Mouse (Mus musculus) MEL (cell line): Measurements from ENCODE around the gene Rac1. TPM values are rescaled to one million over a fixed set of nuclear protein-coding genes. Genes with fewer than 3 reads are reported as not detected.

Experiments used
- DNase-seq: peaks from one replicate; pipeline ENCODE4 v3.0.0; 2011; ENCODE audit warnings: low read depth, low spot score
- H3K27ac ChIP-seq: 2 replicates; pipeline ENCODE4 v1.5.1; 2012; ENCODE audit warnings: low read depth, mild to moderate bottlenecking, control low read depth, low read length, moderate library complexity; ENCODE audit not compliant: control insufficient read depth
- H3K27me3 ChIP-seq, 2 experiments: fragments of 150-350 bp in 1 of 2; sonication (generic) in 1 of 2; 2 replicates each; pipeline ENCODE4 v1.6.1; 2012; ENCODE audit warnings: low read length in 2 of 2, mild to moderate bottlenecking in 2 of 2, improper control_type of control experiment in 1 of 2, moderate library complexity in 1 of 2; ENCODE audit not compliant: insufficient read depth in 2 of 2, control insufficient read depth in 1 of 2
- H3K36me3 ChIP-seq, 2 experiments: 2 replicates each; pipeline ENCODE4 v1.6.1; 2012 to 2014; ENCODE audit warnings: low read length in 2 of 2, improper control_type of control experiment in 1 of 2, inconsistent platforms in 1 of 2, mild to moderate bottlenecking in 1 of 2; ENCODE audit not compliant: insufficient read depth in 2 of 2, control insufficient read depth in 1 of 2
- H3K4me1 ChIP-seq, 2 experiments: fragments of 150-350 bp in 1 of 2; sonication (generic) in 1 of 2; 2 replicates each; pipeline ENCODE4 v1.6.1; 2012; ENCODE audit warnings: low read length in 2 of 2, improper control_type of control experiment in 1 of 2, mild to moderate bottlenecking in 1 of 2; ENCODE audit not compliant: insufficient read depth in 2 of 2, control insufficient read depth in 1 of 2
- H3K4me3 ChIP-seq, 2 experiments: fragments of 150-350 bp in 1 of 2; sonication (generic) in 1 of 2; 2 replicates each; pipeline ENCODE4 v1.5.1; 2012; ENCODE audit warnings: low read depth in 2 of 2, low read length in 2 of 2, mild to moderate bottlenecking in 2 of 2, moderate library complexity in 2 of 2, control low read depth in 1 of 2, improper control_type of control experiment in 1 of 2; ENCODE audit not compliant: control insufficient read depth in 1 of 2, insufficient read depth in 1 of 2
- H3K79me2 ChIP-seq: 2 replicates; pipeline ENCODE4 v1.6.1; 2012; ENCODE audit warnings: mild to moderate bottlenecking, low read length, moderate library complexity; ENCODE audit not compliant: control insufficient read depth, poor library complexity, insufficient read depth
- H3K9ac ChIP-seq: 2 replicates; pipeline ENCODE4 v1.6.1; 2012; ENCODE audit warnings: low read depth, mild to moderate bottlenecking, control low read depth, low read length, moderate library complexity; ENCODE audit not compliant: control insufficient read depth, poor library complexity, severe bottlenecking
- H3K9me3 ChIP-seq: fragments of 150-350 bp; sonication (generic); replicated peaks from 2 replicates; pipeline ENCODE4 v1.6.1; 2012; ENCODE audit warnings: mild to moderate bottlenecking, low read length, improper control_type of control experiment, moderate library complexity; ENCODE audit not compliant: insufficient read depth
- BHLHE40 ChIP-seq: IDR thresholded peaks from 2 replicates; pipeline ENCODE4 v1.6.1; 2012; ENCODE audit warnings: low read depth, mild to moderate bottlenecking, inconsistent platforms, low read length, improper control_type of control experiment, borderline replicate concordance
- CHD1 ChIP-seq: IDR thresholded peaks from 2 replicates; pipeline ENCODE4 v1.6.1; 2012; ENCODE audit warnings: low read depth, mild to moderate bottlenecking, inconsistent platforms, low read length, improper control_type of control experiment
- E2F4 ChIP-seq: IDR thresholded peaks from 2 replicates; pipeline ENCODE4 v1.6.1; 2011; ENCODE audit warnings: low read depth, low read length, improper control_type of control experiment, borderline replicate concordance
- ELF1 ChIP-seq: IDR thresholded peaks from 2 replicates; pipeline ENCODE4 v1.6.1; 2014; ENCODE audit warnings: low read depth, mild to moderate bottlenecking, inconsistent platforms, low read length, improper control_type of control experiment, moderate library complexity
- EP300 ChIP-seq, 2 experiments: IDR thresholded peaks; 2 replicates each; pipeline ENCODE4 v1.6.1; 2011; ENCODE audit warnings: improper control_type of control experiment in 2 of 2, low read length in 2 of 2, low read depth in 1 of 2, mild to moderate bottlenecking in 1 of 2
- ETS1 ChIP-seq: IDR thresholded peaks from 2 replicates; pipeline ENCODE4 v1.6.1; 2012; ENCODE audit warnings: low read depth, mild to moderate bottlenecking, inconsistent platforms, low read length, improper control_type of control experiment, moderate library complexity
- GABPA ChIP-seq: IDR thresholded peaks from 2 replicates; pipeline ENCODE4 v1.6.1; 2012; ENCODE audit warnings: low read depth, mild to moderate bottlenecking, inconsistent platforms, low read length, improper control_type of control experiment, moderate library complexity
- GATA1 ChIP-seq: IDR thresholded peaks from 2 replicates; pipeline ENCODE4 v1.6.1; 2011; ENCODE audit warnings: low read depth, low read length, improper control_type of control experiment
- HCFC1 ChIP-seq: IDR thresholded peaks from 2 replicates; pipeline ENCODE4 v1.6.1; 2012; ENCODE audit warnings: low read depth, mild to moderate bottlenecking, inconsistent platforms, low read length, improper control_type of control experiment, moderate library complexity
- JUND ChIP-seq: IDR thresholded peaks from 2 replicates; pipeline ENCODE4 v1.6.1; 2011; ENCODE audit warnings: low read depth, mild to moderate bottlenecking, improper control_type of control experiment, low read length
- MAFK ChIP-seq: IDR thresholded peaks from 2 replicates; pipeline ENCODE4 v1.6.1; 2011; ENCODE audit warnings: low read depth, mild to moderate bottlenecking, low read length, improper control_type of control experiment, borderline replicate concordance
- MAX ChIP-seq: IDR thresholded peaks from 2 replicates; pipeline ENCODE4 v1.6.1; 2011; ENCODE audit warnings: low read length, improper control_type of control experiment
- MEF2A ChIP-seq: IDR thresholded peaks from 2 replicates; pipeline ENCODE4 v1.6.1; 2014; ENCODE audit warnings: low read depth, mild to moderate bottlenecking, inconsistent platforms, low read length, improper control_type of control experiment; ENCODE audit not compliant: poor library complexity, insufficient replicate concordance, severe bottlenecking; ENCODE audit errors: extremely low read depth
- MXI1 ChIP-seq: IDR thresholded peaks from 2 replicates; pipeline ENCODE4 v1.6.1; 2011; ENCODE audit warnings: mild to moderate bottlenecking, low read depth, low read length, improper control_type of control experiment
- MYC ChIP-seq: IDR thresholded peaks from 2 replicates; pipeline ENCODE4 v1.6.1; 2011; ENCODE audit warnings: low read depth, mild to moderate bottlenecking, low read length, improper control_type of control experiment, moderate library complexity
- NELFE ChIP-seq: IDR thresholded peaks from 2 replicates; pipeline ENCODE4 v1.6.1; 2011; ENCODE audit warnings: low read depth, low read length, improper control_type of control experiment
- POLR2A ChIP-seq, 2 experiments: IDR thresholded peaks; 2 replicates each; pipeline ENCODE4 v1.6.1; 2011 to 2012; ENCODE audit warnings: low read length in 2 of 2, mild to moderate bottlenecking in 2 of 2, control low read depth in 1 of 2, improper control_type of control experiment in 1 of 2, low read depth in 1 of 2, moderate library complexity in 1 of 2; ENCODE audit not compliant: control insufficient read depth in 1 of 2, insufficient read depth in 1 of 2, poor library complexity in 1 of 2
- POLR2AphosphoS2 ChIP-seq: IDR thresholded peaks from 2 replicates; pipeline ENCODE4 v1.6.1; 2011; ENCODE audit warnings: low read length, improper control_type of control experiment
- POLR2AphosphoS5 ChIP-seq: IDR thresholded peaks from 2 replicates; pipeline ENCODE4 v1.6.1; 2012; ENCODE audit warnings: low read depth, borderline replicate concordance, mild to moderate bottlenecking, inconsistent platforms, low read length, moderate library complexity, mixed read lengths
- RAD21 ChIP-seq: IDR thresholded peaks from 2 replicates; pipeline ENCODE4 v1.6.1; 2011; ENCODE audit warnings: mild to moderate bottlenecking, low read depth, low read length, improper control_type of control experiment
- TAL1 ChIP-seq: IDR thresholded peaks from 2 replicates; pipeline ENCODE4 v1.6.1; 2012; ENCODE audit warnings: mild to moderate bottlenecking, inconsistent platforms, low read length, moderate library complexity, mixed read lengths
- TBP ChIP-seq: IDR thresholded peaks from 2 replicates; pipeline ENCODE4 v1.8.0; 2011; ENCODE audit warnings: low read depth, low read length, improper control_type of control experiment
- TCF12 ChIP-seq: IDR thresholded peaks from 2 replicates; pipeline ENCODE4 v1.6.1; 2014; ENCODE audit warnings: low read depth, mild to moderate bottlenecking, inconsistent platforms, low read length, improper control_type of control experiment, moderate library complexity
- USF2 ChIP-seq, 2 experiments: IDR thresholded peaks; 2 replicates each; pipeline ENCODE4 v1.6.1; 2011 to 2012; ENCODE audit warnings: improper control_type of control experiment in 2 of 2, low read length in 2 of 2, borderline replicate concordance in 1 of 2, inconsistent platforms in 1 of 2, low read depth in 1 of 2, mild to moderate bottlenecking in 1 of 2; ENCODE audit not compliant: insufficient read depth in 1 of 2
- ZC3H11A ChIP-seq: IDR thresholded peaks from 2 replicates; pipeline ENCODE4 v1.6.1; 2012; ENCODE audit warnings: low read depth, mild to moderate bottlenecking, inconsistent platforms, low read length, improper control_type of control experiment
- ZKSCAN1 ChIP-seq: IDR thresholded peaks from 2 replicates; pipeline ENCODE4 v1.6.1; 2012; ENCODE audit warnings: low read depth, mild to moderate bottlenecking, inconsistent platforms, low read length, improper control_type of control experiment, moderate library complexity
- polyA plus RNA-seq, 2 experiments: library from polyadenylated mRNA; stranded (reverse) in 1 of 2; unstranded in 1 of 2; fragments of >175 nt in 1 of 2; fragments of >200 nt in 1 of 2; gene quantifications; 2 replicates each; pipeline versions ENCODE4 v1.2.1 to v1.2.4; 2012; ENCODE audit warnings: low replicate concordance in 2 of 2, low read depth in 1 of 2; ENCODE audit not compliant: insufficient read length in 2 of 2, insufficient read depth in 1 of 2, missing spikeins in 1 of 2
- total RNA-seq: library from RNA; depleted of rRNA; stranded (reverse); fragments of 300-350 nt; gene quantifications from 2 replicates; pipeline ENCODE4 v1.2.3, GENCODE M21; 2012

Rac1 gene
- total and polyA plus RNA-seq, 3 experiments = 105 to 251 (median 134) TPM

- no peaks in the 10 kb centered on the region for H3K27me3 ChIP-seq
- H3K79me2 ChIP-seq = no peaks in the 10 kb centered on the region
- no peak for TF ChIP-seq TAL1
- TF ChIP-seq JUND = no peak
- TF ChIP-seq USF2 (IDR thresholded peaks at IDR 0.05; ENCODE audit: borderline replicate concordance in 1 of 2, insufficient read depth in 1 of 2, low read depth in 1 of 2, low read length in 2 of 2) = no peak
- TF ChIP-seq ZKSCAN1 = no peak
- TF ChIP-seq MEF2A = no peak
- no peak for TF ChIP-seq RAD21
- no peak for TF ChIP-seq MYC
- TF ChIP-seq NELFE = no peak
- no peak for TF ChIP-seq HCFC1
- no peak for TF ChIP-seq BHLHE40
- TF ChIP-seq MAFK = no peak
- no peak for TF ChIP-seq POLR2AphosphoS2
- TF ChIP-seq EP300 (IDR thresholded peaks at IDR 0.05; ENCODE audit: low read depth in 1 of 2, low read length in 2 of 2) = no peak
- TF ChIP-seq MXI1 = no peak
- TF ChIP-seq MAX = no peak
- TF ChIP-seq CHD1 = no peak
- no peak for TF ChIP-seq POLR2A (IDR thresholded peaks at IDR 0.05; ENCODE audit: control insufficient read depth in 1 of 2, insufficient read depth in 1 of 2, low read depth in 1 of 2, low read length in 2 of 2, poor library complexity in 1 of 2)
- no peak for TF ChIP-seq ELF1
- TF ChIP-seq TBP = no peak
- peaks cover 4 to 8% of the 10 kb centered on the region in 2 experiments for H3K36me3 ChIP-seq
- H3K4me3 ChIP-seq = no peak overlapping the region
- no peaks in the 10 kb centered on the region for H3K9me3 ChIP-seq
- no peak for DNase-seq
- H3K9ac ChIP-seq = no peak overlapping the region
- H3K4me1 ChIP-seq = peaks cover 3 to 8% of the 10 kb centered on the region in 2 experiments
- no peak overlapping the region for H3K27ac ChIP-seq
These were observed 51.8 kb downstream of the Rac1 start for GRCm38 (mm10) chr5:143476013-143476412.

- Histone ChIP-seq H3K27me3 (no peaks in the 10 kb centered on the region), H3K9me3 (no peaks in the 10 kb centered on the region), H3K36me3 (peaks cover 4 to 10% of the 10 kb centered on the region in 2 experiments), H3K9ac (no peak overlapping the region), H3K27ac (no peak overlapping the region), H3K79me2 (no peaks in the 10 kb centered on the region), H3K4me3 (no peak overlapping the region), H3K4me1 (peaks cover 5 to 13% of the 10 kb centered on the region in 2 experiments)
- TF ChIP-seq RAD21 (no peak), MAX (no peak), GABPA (no peak), POLR2AphosphoS5 (no peak), ZC3H11A (no peak), E2F4 (no peak), POLR2A (IDR thresholded peaks at IDR 0.05; ENCODE audit: control insufficient read depth in 1 of 2, insufficient read depth in 1 of 2, low read depth in 1 of 2, low read length in 2 of 2, poor library complexity in 1 of 2) (no peak), TAL1 (no peak), TCF12 (no peak), MAFK (no peak), GATA1 (no peak), ETS1 (no peak)
- no peak for DNase-seq
These were observed 52.5 kb downstream of the Rac1 start for GRCm38 (mm10) chr5:143475153-143475844.
